Mouse (Mus musculus) liver, embryonic 14.5 days (tissue): ENCODE measurements at regions not wholly inside any gene's neighbourhood (a gene's known extent, or its start where the extent isn't known, plus 50 kb on each side); places are given as distances from the start of the nearest gene placed in this dataset.

ENCODE experiments used
- CTCF ChIP-seq: IDR thresholded peaks from 2 replicates; pipeline ENCODE4 v1.5.1; 2016; ENCODE audit warnings: antibody characterized with exemption, low read depth, control low read depth
- EP300 ChIP-seq: IDR thresholded peaks from 2 replicates; pipeline ENCODE4 v1.6.1; 2016; ENCODE audit warnings: antibody characterized with exemption, low read depth

GRCm38 (mm10) chr9:120735217-120735616 is 164.0 kb downstream of the Rpl14 start:
- no peak for TF ChIP-seq CTCF
- TF ChIP-seq EP300: no peak
